14 mouse cellular contexts compared by ENCODE assay signal in the genomic region with DNA sequence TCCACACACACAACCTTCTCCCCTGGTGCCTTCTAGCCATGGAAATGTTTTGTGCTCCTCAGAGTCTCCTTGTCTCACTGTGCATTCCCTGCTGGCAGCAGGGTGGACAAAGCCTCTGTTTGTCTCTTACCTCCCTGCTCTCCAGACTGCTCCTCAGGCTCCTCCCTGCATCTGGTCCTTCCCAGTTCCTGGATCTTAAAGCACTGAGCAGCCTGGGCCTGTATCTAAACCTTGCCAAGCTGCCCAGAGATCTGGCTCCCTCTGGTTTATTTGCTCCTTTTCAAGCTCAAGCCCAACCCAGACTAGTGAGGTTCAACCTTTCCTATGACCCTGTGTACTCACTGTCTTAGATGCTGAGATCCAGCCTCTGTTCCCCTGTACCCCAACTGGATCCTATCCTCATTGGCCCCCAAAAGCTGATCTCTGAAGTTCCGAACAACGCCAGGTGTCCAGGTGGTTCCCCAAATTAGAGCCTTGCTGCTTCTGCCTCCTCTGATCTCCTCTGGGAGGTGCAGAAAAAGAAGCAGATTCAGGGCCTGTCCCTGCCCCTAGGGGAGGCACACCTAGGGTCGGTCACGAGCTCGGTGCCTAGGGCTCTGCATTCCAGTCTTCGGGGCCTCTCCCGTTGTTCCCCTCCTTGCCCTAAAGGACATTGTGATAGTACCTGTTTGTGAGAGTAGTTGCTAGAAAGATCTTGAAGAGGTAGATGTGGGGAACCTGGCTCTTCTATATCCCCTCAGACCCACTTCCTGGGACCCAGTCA.
DNase-seq lines count a peak whose midpoint lies in the region; ATAC-seq lines count a peak whose summit lies in the region.
"Had no signal": no experiment of that assay in that cellular context is flagged by ENCODE, and none has a peak within 500 bp of the region (broad histone marks: within the 10 kb centered on the region; RNA-seq: fewer than 3 reads in every experiment).

No protein-coding gene starts in this region.

- no peaks in the 10 kb centered on the region for H3K27me3 ChIP-seq in heart, embryonic 14.5 days (ENCODE audit: control insufficient read depth, insufficient read depth, low read length)
- H3K27me3 ChIP-seq in midbrain, embryonic 14.5 days (ENCODE audit: control insufficient read depth, insufficient read depth, low read length), result no peaks in the 10 kb centered on the region
- no peaks in the 10 kb centered on the region for H3K27me3 ChIP-seq in midbrain, embryonic 11.5 days (ENCODE audit: control insufficient read depth, insufficient read depth, low read length)
- H3K27me3 ChIP-seq: midbrain, embryonic 12.5 days had no signal

- H3K4me1 ChIP-seq in heart, embryonic 14.5 days (ENCODE audit: control insufficient read depth in 2 of 2, insufficient read depth in 2 of 2, low read length in 2 of 2), result peaks cover 76 to 95% of the 10 kb centered on the region in 2 experiments
- peaks cover 35% of the 10 kb centered on the region for H3K4me1 ChIP-seq in midbrain, embryonic 14.5 days (ENCODE audit: control insufficient read depth, insufficient read depth, low read length)
- H3K4me1 ChIP-seq in midbrain, embryonic 11.5 days (ENCODE audit: control insufficient read depth, insufficient read depth, low read length), result peaks cover 3% of the 10 kb centered on the region; the same call in 1 of the 2 replicates

- ATAC-seq in heart, embryonic 14.5 days (ENCODE audit: insufficient number of reproducible peaks, insufficient read depth, low FRiP score, low read depth), result no peak
- no peak for ATAC-seq in midbrain, embryonic 14.5 days (ENCODE audit: low FRiP score, low TSS enrichment)
- ATAC-seq in midbrain, embryonic 11.5 days (ENCODE audit: low FRiP score), result no peak
- no peak for ATAC-seq in megakaryocyte progenitor cell, adult 5-6 weeks (replicated peaks; ENCODE audit: poor library complexity)

- intact Hi-C loops in heart, postnatal 14 days (cut with DNase I), result no loop called here

- peak overlapping the region; percentile 51 for H3K9ac ChIP-seq in heart, embryonic 14.5 days (ENCODE audit: low read length)
- no peak overlapping the region for H3K9ac ChIP-seq in midbrain, embryonic 14.5 days (replicated peaks; ENCODE audit: low read length)
- H3K9ac ChIP-seq in midbrain, embryonic 11.5 days (ENCODE audit: low read length), result no peak overlapping the region
- H3K9ac ChIP-seq: lung, embryonic 14.5 days; midbrain, embryonic 12.5 days had no signal

- H3K27ac ChIP-seq in heart, embryonic 14.5 days (replicated peaks in 1 of 2; ENCODE audit: control insufficient read depth in 1 of 2, insufficient read depth in 1 of 2, low read depth in 2 of 2, low read length in 2 of 2), result peak overlapping the region; percentile 82 to 95
- peak overlapping the region; percentile 34 for H3K27ac ChIP-seq in midbrain, embryonic 14.5 days (replicated peaks; ENCODE audit: low read depth, low read length)
- H3K27ac ChIP-seq in midbrain, embryonic 11.5 days (ENCODE audit: low read depth, low read length), result no peak overlapping the region
- H3K27ac ChIP-seq: midbrain, embryonic 12.5 days had no signal

- peaks cover 29% of the 10 kb centered on the region for H3K36me3 ChIP-seq in heart, embryonic 14.5 days (ENCODE audit: control insufficient read depth, insufficient read depth, low read length)
- peaks cover 16% of the 10 kb centered on the region for H3K36me3 ChIP-seq in midbrain, embryonic 14.5 days (ENCODE audit: control insufficient read depth, insufficient read depth, low read length)
- peaks cover 7% of the 10 kb centered on the region for H3K36me3 ChIP-seq in midbrain, embryonic 11.5 days (ENCODE audit: control insufficient read depth, insufficient read depth, low read length)

- H3K4me2 ChIP-seq in heart, embryonic 14.5 days (ENCODE audit: low read length), result peak overlapping the region; percentile 2; the same call in 1 of the 2 replicates
- no peak overlapping the region for H3K4me2 ChIP-seq in midbrain, embryonic 14.5 days (ENCODE audit: low read length)
- no peak overlapping the region for H3K4me2 ChIP-seq in midbrain, embryonic 11.5 days
- H3K4me2 ChIP-seq: lung, embryonic 14.5 days; midbrain, embryonic 12.5 days had no signal

- DNase-seq in cerebellum, adult 9-10 months, result peak; percentile 67
- DNase-seq in cerebellum, postnatal 14 days, result no peak
- DNase-seq in heart, postnatal 14 days, result no peak
- no peak for DNase-seq in midbrain, embryonic 14.5 days
- DNase-seq in midbrain, embryonic 11.5 days (ENCODE audit: low spot score, missing footprints), result no peak
- no peak for DNase-seq in thymus, postnatal 10 days (ENCODE audit: low spot score in 2 of 2)
- DNase-seq: adrenal gland, postnatal 10 days; gastrocnemius, postnatal 10 days; kidney, adult 11 months; lung, embryonic 14.5 days; right cerebral cortex, postnatal 4 days had no signal

- H3K4me3 ChIP-seq in heart, embryonic 14.5 days (ENCODE audit: control insufficient read depth in 1 of 2, insufficient read depth in 1 of 2, low read depth in 1 of 2, low read length in 2 of 2), result no peak overlapping the region
- no peak overlapping the region for H3K4me3 ChIP-seq in midbrain, embryonic 14.5 days (replicated peaks; ENCODE audit: low read depth, low read length)
- no peak overlapping the region for H3K4me3 ChIP-seq in midbrain, embryonic 11.5 days (ENCODE audit: low read depth, low read length)
- H3K4me3 ChIP-seq: midbrain, embryonic 12.5 days had no signal

- no peaks in the 10 kb centered on the region for H3K9me3 ChIP-seq in heart, embryonic 14.5 days (ENCODE audit: control insufficient read depth, low read length)
- H3K9me3 ChIP-seq in midbrain, embryonic 14.5 days (ENCODE audit: control insufficient read depth, low read length), result no peaks in the 10 kb centered on the region
- no peaks in the 10 kb centered on the region for H3K9me3 ChIP-seq in midbrain, embryonic 11.5 days (ENCODE audit: control insufficient read depth, low read length)
- H3K9me3 ChIP-seq: midbrain, embryonic 12.5 days had no signal

- 81% methylated on average over 7 of the region's 7 CpGs for WGBS in heart, embryonic 14.5 days
- WGBS in midbrain, embryonic 14.5 days, result 90% methylated on average over 7 of the region's 7 CpGs
- WGBS in midbrain, embryonic 11.5 days, result 92% methylated on average over 7 of the region's 7 CpGs
